In genomic region chr13:48083807-48084206, GRCm38 (mm10) we compare ENCODE assay signal across 19 mouse cellular contexts.
"Had no signal": no experiment of that assay in that cellular context is flagged by ENCODE, and none has a peak within 500 bp of the region (broad histone marks: within the 10 kb centered on the region; RNA-seq: fewer than 3 reads in every experiment).

No protein-coding gene starts in this region.

- H3K4me3 ChIP-seq: liver, embryonic 12.5 days; midbrain, embryonic 10.5 days; midbrain, embryonic 12.5 days; myocyte; neural tube, embryonic 13.5 days; neural tube, embryonic 15.5 days had no signal

- H3K4me1 ChIP-seq: liver, embryonic 12.5 days; midbrain, embryonic 10.5 days; midbrain, embryonic 12.5 days; neural tube, embryonic 15.5 days had no signal

- H3K9ac ChIP-seq: liver, embryonic 12.5 days; liver, embryonic 14.5 days; midbrain, embryonic 12.5 days; neural tube, embryonic 13.5 days; neural tube, embryonic 15.5 days had no signal

- H3K27ac ChIP-seq: liver, embryonic 12.5 days; liver, embryonic 14.5 days; midbrain, embryonic 10.5 days; midbrain, embryonic 12.5 days; neural tube, embryonic 13.5 days; neural tube, embryonic 15.5 days had no signal

- ATAC-seq: liver, embryonic 12.5 days; midbrain, embryonic 16.5 days had no signal

- DNase-seq: lung, adult 18-20 months; lung, postnatal 36 days; midbrain, embryonic 14.5 days; retina, postnatal 1 day; right cerebral cortex, adult 18-20 months; right cerebral cortex, postnatal 25 days; right cerebral cortex, postnatal 4 days; spleen, adult 18-20 months; thymus, adult 18-20 months; thymus, postnatal 14 days; thymus, postnatal 36 days had no signal

- H3K36me3 ChIP-seq: liver, embryonic 12.5 days; midbrain, embryonic 10.5 days; midbrain, embryonic 12.5 days; neural tube, embryonic 13.5 days; neural tube, embryonic 15.5 days had no signal

- H3K4me2 ChIP-seq: liver, embryonic 12.5 days; midbrain, embryonic 12.5 days; neural tube, embryonic 13.5 days; neural tube, embryonic 15.5 days had no signal

- H3K27me3 ChIP-seq: liver, embryonic 12.5 days; midbrain, embryonic 12.5 days; neural tube, embryonic 13.5 days; neural tube, embryonic 15.5 days had no signal

- H3K9me3 ChIP-seq: liver, embryonic 12.5 days; midbrain, embryonic 10.5 days; midbrain, embryonic 12.5 days; neural tube, embryonic 13.5 days; neural tube, embryonic 15.5 days had no signal
